Mouse (Mus musculus): ENCODE measurements around the gene Mia2. TPM values are rescaled to one million over a fixed set of nuclear protein-coding genes. Genes with fewer than 3 reads are reported as not detected.

Mia2 gene
- total and polyA plus RNA-seq, 2 experiments: 87.2 to 268 TPM

DNA sequence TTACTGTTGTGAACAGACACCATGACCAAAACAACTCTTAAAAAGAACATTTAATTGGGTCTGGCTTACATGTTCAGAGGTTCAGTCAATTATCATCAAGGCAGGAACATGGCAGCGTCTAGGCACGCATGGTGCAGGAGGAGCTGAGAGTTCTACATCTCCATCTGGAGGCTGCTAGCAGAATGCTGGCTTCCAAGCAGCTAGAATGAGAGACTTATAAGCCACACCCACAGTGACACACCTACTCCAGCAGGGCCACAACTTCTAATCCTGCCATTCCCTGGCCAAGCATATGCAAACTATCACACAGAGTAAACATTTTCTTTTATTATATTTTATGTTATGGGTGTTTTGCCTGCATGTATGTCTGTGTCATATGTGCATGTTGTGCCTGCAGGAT, 43.8 kb downstream of the Mia2 start:
- TF ChIP-seq POLR2A (IDR thresholded peaks at IDR 0.05; ENCODE audit: extremely low read depth, insufficient read depth, low read length) (no peak), CTCF (IDR thresholded peaks at IDR 0.05; ENCODE audit: low read depth, low read length) (peak; percentile 33; the same call in 1 of the 2 replicates)
- H3K4me3 ChIP-seq (ENCODE audit: insufficient read depth, low read depth, low read length): no peak overlapping the region
- H3K79me2 ChIP-seq (ENCODE audit: control insufficient read depth, insufficient read depth, low read length): peaks cover 29% of the 10 kb centered on the region; the same call in 1 of the 2 replicates
- H3K9ac ChIP-seq (ENCODE audit: low read depth, low read length): no peak overlapping the region
- 60% methylated on average over 2 of the region's 2 CpGs for WGBS
- H3K27ac ChIP-seq (replicated peaks; ENCODE audit: insufficient read depth, low read depth, low read length): no peak overlapping the region
- no peaks in the 10 kb centered on the region for H3K27me3 ChIP-seq (ENCODE audit: control insufficient read depth, insufficient read depth, low read length)
- H3K4me1 ChIP-seq (ENCODE audit: control insufficient read depth, insufficient read depth, low read length): 0 out of 2 replicates have a peak, but pooled peaks cover under 1% of the 10 kb centered on the region
- DNase-seq (ENCODE audit: extremely low read depth, low read depth, low spot score): no peak
- peaks cover 71% of the 10 kb centered on the region for H3K36me3 ChIP-seq (ENCODE audit: control insufficient read depth, insufficient read depth, low read length)

DNA sequence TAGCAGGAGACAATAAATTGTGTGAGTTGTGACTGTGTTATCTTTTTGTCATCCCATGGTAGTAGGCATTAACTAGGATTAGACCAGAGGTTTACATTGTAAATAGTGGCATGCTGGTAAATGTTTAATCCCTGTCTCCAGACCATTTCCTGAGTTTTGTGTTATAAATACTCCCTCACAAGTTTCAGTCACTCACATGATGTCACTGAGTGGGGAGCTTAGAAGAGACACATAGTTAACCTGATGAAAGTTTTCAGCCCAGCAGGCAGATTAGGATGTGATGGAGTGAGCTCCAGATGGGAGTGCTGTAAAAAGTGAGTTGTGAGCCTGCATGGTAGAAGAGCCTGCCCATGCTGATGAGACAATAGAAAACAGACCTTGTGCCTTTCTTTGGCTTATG, 49.5 kb downstream of the Mia2 start:
- H3K27me3 ChIP-seq (ENCODE audit: control insufficient read depth, insufficient read depth, low read length): no peaks in the 10 kb centered on the region
- H3K27ac ChIP-seq (replicated peaks; ENCODE audit: insufficient read depth, low read depth, low read length): no peak overlapping the region
- H3K4me1 ChIP-seq (ENCODE audit: control insufficient read depth, insufficient read depth, low read length): no peaks in the 10 kb centered on the region
- TF ChIP-seq CTCF (IDR thresholded peaks at IDR 0.05; ENCODE audit: low read depth, low read length) (no peak), POLR2A (IDR thresholded peaks at IDR 0.05; ENCODE audit: extremely low read depth, insufficient read depth, low read length) (no peak)
- H3K79me2 ChIP-seq (ENCODE audit: control insufficient read depth, insufficient read depth, low read length): peaks cover 10% of the 10 kb centered on the region; the same call in 1 of the 2 replicates
- H3K4me3 ChIP-seq (ENCODE audit: insufficient read depth, low read depth, low read length): no peak overlapping the region
- DNase-seq (ENCODE audit: extremely low read depth, low read depth, low spot score): no peak
- H3K9ac ChIP-seq (ENCODE audit: low read depth, low read length): no peak overlapping the region
- H3K36me3 ChIP-seq (ENCODE audit: control insufficient read depth, insufficient read depth, low read length): peaks cover 78% of the 10 kb centered on the region

DNA sequence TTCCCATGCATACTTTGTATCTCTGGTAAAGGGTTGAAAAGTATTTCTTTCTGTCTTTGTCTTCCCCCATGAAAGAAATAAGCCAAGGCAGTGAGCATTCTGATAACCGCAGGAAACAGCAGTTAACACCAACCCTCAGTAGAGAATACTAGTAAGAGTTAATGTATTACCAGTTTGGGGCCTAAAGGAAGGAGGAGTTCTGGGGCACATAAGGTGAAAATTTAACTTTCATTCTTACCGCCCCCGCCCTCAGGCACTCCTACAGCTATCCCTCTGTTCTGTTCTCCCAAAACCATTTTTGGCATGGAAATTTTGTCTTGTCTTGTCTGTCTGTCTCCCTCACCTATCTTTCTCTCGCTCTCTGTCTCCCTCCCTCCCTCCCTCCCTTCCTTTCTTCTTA, 54.1 kb downstream of the Mia2 start:
- H3K79me2 ChIP-seq (ENCODE audit: control insufficient read depth, insufficient read depth, low read length): peaks cover 4% of the 10 kb centered on the region; the same call in 1 of the 2 replicates
- H3K27me3 ChIP-seq (ENCODE audit: control insufficient read depth, insufficient read depth, low read length): no peaks in the 10 kb centered on the region
- no peak overlapping the region for H3K27ac ChIP-seq (replicated peaks; ENCODE audit: insufficient read depth, low read depth, low read length)
- peaks cover 81% of the 10 kb centered on the region for H3K36me3 ChIP-seq (ENCODE audit: control insufficient read depth, insufficient read depth, low read length)
- H3K4me3 ChIP-seq (ENCODE audit: insufficient read depth, low read depth, low read length): no peak overlapping the region
- H3K4me1 ChIP-seq (ENCODE audit: control insufficient read depth, insufficient read depth, low read length): no peaks in the 10 kb centered on the region
- no peak overlapping the region for H3K9ac ChIP-seq (ENCODE audit: low read depth, low read length)
- WGBS: 64% methylated on average over 4 of the region's 4 CpGs
- TF ChIP-seq POLR2A (IDR thresholded peaks at IDR 0.05; ENCODE audit: extremely low read depth, insufficient read depth, low read length): no peak
- TF ChIP-seq CTCF (IDR thresholded peaks at IDR 0.05; ENCODE audit: low read depth, low read length): no peak
- no peak for DNase-seq (ENCODE audit: extremely low read depth, low read depth, low spot score)

DNA sequence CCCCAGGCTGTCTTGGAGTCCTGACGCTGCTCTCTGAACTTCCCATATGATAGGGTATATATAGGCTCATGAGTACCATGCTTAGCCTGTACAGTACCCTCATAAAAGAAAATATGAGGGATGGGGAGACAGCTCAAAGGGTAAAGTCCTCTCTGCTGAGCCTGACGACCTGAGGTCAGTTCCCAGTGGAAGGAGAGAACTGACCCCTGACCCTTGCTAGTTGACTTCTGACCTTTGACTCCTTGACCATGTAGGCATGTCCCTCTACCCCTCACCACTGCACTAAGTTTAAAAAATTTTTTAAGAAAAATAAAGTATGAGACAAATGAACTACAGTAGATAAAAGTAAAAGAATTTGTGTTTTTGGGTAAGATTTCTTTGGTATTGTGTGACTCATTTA, 65.5 kb downstream of the Mia2 start:
- Histone ChIP-seq H3K9ac (ENCODE audit: low read depth, low read length) (no peak overlapping the region), H3K27ac (replicated peaks; ENCODE audit: insufficient read depth, low read depth, low read length) (no peak overlapping the region), H3K36me3 (ENCODE audit: control insufficient read depth, insufficient read depth, low read length) (peaks cover 80% of the 10 kb centered on the region), H3K4me3 (ENCODE audit: insufficient read depth, low read depth, low read length) (no peak overlapping the region), H3K79me2 (ENCODE audit: control insufficient read depth, insufficient read depth, low read length) (peaks cover 4% of the 10 kb centered on the region; the same call in 1 of the 2 replicates), H3K4me1 (ENCODE audit: control insufficient read depth, insufficient read depth, low read length) (peaks cover 3% of the 10 kb centered on the region; the same call in 1 of the 2 replicates), H3K27me3 (ENCODE audit: control insufficient read depth, insufficient read depth, low read length) (no peaks in the 10 kb centered on the region)
- no peak for TF ChIP-seq POLR2A (IDR thresholded peaks at IDR 0.05; ENCODE audit: extremely low read depth, insufficient read depth, low read length)
- no peak for TF ChIP-seq CTCF (IDR thresholded peaks at IDR 0.05; ENCODE audit: low read depth, low read length)
- peak; percentile 79 for DNase-seq (ENCODE audit: extremely low read depth, low read depth, low spot score)
- 38% methylated on average over 2 of the region's 2 CpGs for WGBS

DNA sequence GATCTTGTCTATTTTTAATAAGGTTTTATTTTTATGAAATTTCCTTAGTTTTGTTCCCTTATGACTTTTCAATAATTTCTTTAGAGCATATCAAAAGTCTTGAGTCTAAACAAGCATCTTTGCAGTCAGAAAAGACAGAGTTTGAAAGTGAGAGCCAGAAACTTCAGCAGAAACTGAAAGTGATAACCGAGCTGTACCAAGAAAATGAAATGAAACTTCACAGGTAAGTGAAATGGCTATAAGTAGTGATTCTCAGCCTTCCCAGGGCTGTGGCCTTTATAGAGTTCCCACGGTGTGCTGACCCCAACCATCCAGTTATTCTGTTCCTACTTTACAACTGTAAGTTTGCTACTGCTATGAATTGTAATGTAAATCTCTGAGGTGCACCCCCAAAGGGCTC, 67.2 kb downstream of the Mia2 start:
- Histone ChIP-seq H3K36me3 (ENCODE audit: control insufficient read depth, insufficient read depth, low read length) (peaks cover 74% of the 10 kb centered on the region), H3K27me3 (ENCODE audit: control insufficient read depth, insufficient read depth, low read length) (no peaks in the 10 kb centered on the region), H3K79me2 (ENCODE audit: control insufficient read depth, insufficient read depth, low read length) (no peaks in the 10 kb centered on the region; the same call in 1 of the 2 replicates), H3K4me1 (ENCODE audit: control insufficient read depth, insufficient read depth, low read length) (peaks cover 3% of the 10 kb centered on the region; the same call in 1 of the 2 replicates), H3K9ac (ENCODE audit: low read depth, low read length) (no peak overlapping the region), H3K4me3 (ENCODE audit: insufficient read depth, low read depth, low read length) (no peak overlapping the region), H3K27ac (replicated peaks; ENCODE audit: insufficient read depth, low read depth, low read length) (no peak overlapping the region)
- WGBS: 83% methylated on average over 2 of the region's 2 CpGs
- no peak for DNase-seq (ENCODE audit: extremely low read depth, low read depth, low spot score)
- no peak for TF ChIP-seq CTCF (IDR thresholded peaks at IDR 0.05; ENCODE audit: low read depth, low read length)
- no peak for TF ChIP-seq POLR2A (IDR thresholded peaks at IDR 0.05; ENCODE audit: extremely low read depth, insufficient read depth, low read length)

DNA sequence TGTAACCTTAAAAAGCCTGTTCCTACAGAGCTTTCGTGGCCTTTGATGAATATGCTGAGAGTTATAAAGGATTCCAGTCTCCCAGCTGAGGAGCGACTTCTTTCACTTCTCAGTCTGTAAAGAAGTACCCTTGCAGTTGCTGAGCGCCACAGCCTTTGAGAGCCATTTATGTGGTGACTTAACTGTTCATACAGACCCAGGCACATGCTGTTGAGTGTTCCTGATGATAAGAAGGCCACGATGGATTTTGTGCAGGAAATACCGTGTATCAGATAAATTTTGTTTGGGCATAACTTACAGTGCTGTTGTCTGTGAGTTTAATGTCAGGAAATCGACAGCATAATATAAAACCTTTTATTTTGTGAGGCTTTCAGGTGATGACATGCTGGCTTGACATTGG, 68.9 kb downstream of the Mia2 start:
- H3K9ac ChIP-seq (ENCODE audit: low read depth, low read length): no peak overlapping the region
- no peaks in the 10 kb centered on the region; the same call in 1 of the 2 replicates for H3K79me2 ChIP-seq (ENCODE audit: control insufficient read depth, insufficient read depth, low read length)
- WGBS: 90% methylated on average over 6 of the region's 6 CpGs
- H3K27ac ChIP-seq (replicated peaks; ENCODE audit: insufficient read depth, low read depth, low read length): no peak overlapping the region
- H3K4me1 ChIP-seq (ENCODE audit: control insufficient read depth, insufficient read depth, low read length): peaks cover 3% of the 10 kb centered on the region; the same call in 1 of the 2 replicates
- TF ChIP-seq POLR2A (IDR thresholded peaks at IDR 0.05; ENCODE audit: extremely low read depth, insufficient read depth, low read length) (no peak), CTCF (IDR thresholded peaks at IDR 0.05; ENCODE audit: low read depth, low read length) (no peak)
- H3K27me3 ChIP-seq (ENCODE audit: control insufficient read depth, insufficient read depth, low read length): no peaks in the 10 kb centered on the region
- H3K36me3 ChIP-seq (ENCODE audit: control insufficient read depth, insufficient read depth, low read length): peaks cover 73% of the 10 kb centered on the region
- H3K4me3 ChIP-seq (ENCODE audit: insufficient read depth, low read depth, low read length): no peak overlapping the region
- DNase-seq (ENCODE audit: extremely low read depth, low read depth, low spot score): no peak
